Mouse (Mus musculus) small intestine, adult 2 months (tissue): ENCODE results near the gene Sowaha. TPM values are rescaled to one million over a fixed set of nuclear protein-coding genes. Genes with fewer than 3 reads are reported as not detected.

Experiments
- H3K27ac ChIP-seq: fragments of 200-500 bp; 2 replicates; pipeline ENCODE4 v1.5.1; 2012; ENCODE audit warnings: low read depth, low read length, control low read depth, inconsistent platforms; ENCODE audit not compliant: insufficient read depth
- H3K27me3 ChIP-seq: fragments of 200-500 bp; 2 replicates; pipeline ENCODE4 v1.6.1; 2012; ENCODE audit warnings: mild to moderate bottlenecking, moderate library complexity, low read length, inconsistent platforms; ENCODE audit not compliant: control insufficient read depth, insufficient read depth
- H3K36me3 ChIP-seq: fragments of 200-500 bp; 2 replicates; pipeline ENCODE4 v1.6.1; 2012; ENCODE audit warnings: mild to moderate bottlenecking, low read length, control low read depth, inconsistent platforms; ENCODE audit not compliant: control insufficient read depth, insufficient read depth
- H3K4me1 ChIP-seq: fragments of 200-500 bp; 2 replicates; pipeline ENCODE4 v1.6.1; 2012; ENCODE audit warnings: low read length, inconsistent platforms, mixed read lengths; ENCODE audit not compliant: control insufficient read depth, insufficient read depth, insufficient read length
- H3K4me3 ChIP-seq: fragments of 200-500 bp; 2 replicates; pipeline ENCODE4 v1.5.1; 2012; ENCODE audit warnings: low read depth, mild to moderate bottlenecking, control low read depth, inconsistent platforms, low read length, moderate library complexity
- CTCF ChIP-seq: fragments of 200-500 bp; IDR thresholded peaks from 2 replicates; pipeline ENCODE4 v1.5.1; 2012; ENCODE audit warnings: low read depth, mild to moderate bottlenecking, control low read depth, inconsistent platforms, low read length, moderate library complexity, mixed read lengths; ENCODE audit not compliant: insufficient replicate concordance, insufficient read length; ENCODE audit errors: extremely low read depth
- POLR2A ChIP-seq: fragments of 200-500 bp; IDR thresholded peaks from 2 replicates; pipeline ENCODE4 v1.6.1; 2012; ENCODE audit warnings: low read depth, mild to moderate bottlenecking, control low read depth, inconsistent platforms, low read length, moderate library complexity
- WGBS: fragments of 180-500 bp; shearing (Covaris S2); methylation state at CpG from one replicate; pipeline ENCODE4 v1.1.7; 2018; 5-methylcytosine and 5-hydroxymethylcytosine counted together
- polyA plus RNA-seq: library from polyadenylated mRNA; depleted of rRNA; stranded (reverse); fragments of >200 nt; gene quantifications from 2 replicates; pipeline ENCODE4 v1.2.3, GENCODE M21; 2012

Gene Sowaha
- polyA plus RNA-seq, 1 experiment, result 61.2 TPM

GRCm38 (mm10) chr11:53458996-53459395 is 21.1 kb downstream of the Sowaha start:
- Histone ChIP-seq H3K36me3 (no peaks in the 10 kb centered on the region), H3K27ac (no peak overlapping the region), H3K4me3 (no peak overlapping the region), H3K27me3 (peaks cover 8% of the 10 kb centered on the region), H3K4me1 (peaks cover under 1% of the 10 kb centered on the region; the same call in 1 of the 2 replicates)
- TF ChIP-seq POLR2A (no peak), CTCF (no peak)
- WGBS, result 75% methylated on average over 3 of the region's 3 CpGs

- Histone ChIP-seq H3K36me3 (no peaks in the 10 kb centered on the region), H3K4me1 (peaks cover 8% of the 10 kb centered on the region; the same call in 1 of the 2 replicates), H3K27ac (peak overlapping the region; percentile 1; the same call in 1 of the 2 replicates), H3K4me3 (peak overlapping the region; percentile 68), H3K27me3 (no peaks in the 10 kb centered on the region)
- WGBS, result 15% methylated on average over 29 of the region's 29 CpGs
- TF ChIP-seq CTCF (no peak), POLR2A (no peak)
These were observed 22.6 kb downstream of the Sowaha start for GRCm38 (mm10) chr11:53457372-53457954.

- TF ChIP-seq CTCF, result no peak; the same call in 1 of the 2 replicates
- peak; percentile 49; the same call in 1 of the 2 replicates for TF ChIP-seq POLR2A
- H3K36me3 ChIP-seq, result no peaks in the 10 kb centered on the region
- peak within 1 kb of the TSS; percentile 68 for H3K4me3 ChIP-seq
- H3K27ac ChIP-seq, result peak within 1 kb of the TSS; percentile 23; the same call in 1 of the 2 replicates
- WGBS, result 3% methylated on average over 42 of the region's 42 CpGs
- H3K27me3 ChIP-seq, result no peaks in the 10 kb centered on the region
- H3K4me1 ChIP-seq, result peaks cover 8% of the 10 kb centered on the region; the same call in 1 of the 2 replicates
These were observed 23.4 kb downstream of the Sowaha start, which contains the start of the genes Gm10447 and Shroom1 for GRCm38 (mm10) chr11:53456474-53457371. Gene Gm10447, minus strand, starts transcription at chr11:53457110. Gene Shroom1, plus strand, starts transcription at chr11:53457205.

- TF ChIP-seq POLR2A, result no peak
- no peak for TF ChIP-seq CTCF
- no peak overlapping the region for H3K27ac ChIP-seq
- WGBS, result 71% methylated on average over 5 of the region's 5 CpGs
- peaks cover 35% of the 10 kb centered on the region; the same call in 1 of the 2 replicates for H3K4me1 ChIP-seq
- H3K27me3 ChIP-seq, result no peaks in the 10 kb centered on the region
- H3K36me3 ChIP-seq, result no peaks in the 10 kb centered on the region
- no peak overlapping the region for H3K4me3 ChIP-seq
These were observed 27.0 kb downstream of the Sowaha start for GRCm38 (mm10) chr11:53453031-53453430.

GRCm38 (mm10) chr11:53452396-53452795 is 27.7 kb downstream of the Sowaha start:
- WGBS, result 93% methylated on average over 9 of the region's 9 CpGs
- Histone ChIP-seq H3K36me3 (no peaks in the 10 kb centered on the region), H3K4me3 (no peak overlapping the region), H3K27ac (no peak overlapping the region), H3K27me3 (no peaks in the 10 kb centered on the region), H3K4me1 (peaks cover 36% of the 10 kb centered on the region; the same call in 1 of the 2 replicates)
- TF ChIP-seq POLR2A, result no peak
- TF ChIP-seq CTCF, result no peak

GRCm38 (mm10) chr11:53451361-53451760 is 28.7 kb downstream of the Sowaha start:
- Histone ChIP-seq H3K36me3 (no peaks in the 10 kb centered on the region), H3K27me3 (no peaks in the 10 kb centered on the region), H3K4me1 (peaks cover 36% of the 10 kb centered on the region; the same call in 1 of the 2 replicates), H3K4me3 (no peak overlapping the region), H3K27ac (peak overlapping the region; percentile 91)
- TF ChIP-seq POLR2A (no peak), CTCF (no peak)
- 17% methylated on average over 2 of the region's 2 CpGs for WGBS
